Mouse (Mus musculus) adipocyte (in vitro differentiated cells): ENCODE measurements around the gene Olfm2.
"Not testable (repeated sequence)": the region's sequence is repeated elsewhere in the genome, so short reads cannot be mapped to it uniquely, and the experiment has no call there.

Experiments used
- DNase-seq: peaks from one replicate; pipeline ENCODE4 v3.0.0-alpha.2; 2016; ENCODE audit warnings: low spot score

Gene Olfm2

GRCm38 (mm10) chr9:20696107-20696712 lies 49.9 kb downstream of the Olfm2 start:
- DNase-seq = no peak

- DNase-seq = no peak
These were observed 51.4 kb downstream of the Olfm2 start for GRCm38 (mm10) chr9:20694721-20695235.

- DNase-seq = no peak
These were observed 53.3 kb downstream of the Olfm2 start for GRCm38 (mm10) chr9:20692863-20693262.

GRCm38 (mm10) chr9:20690449-20690848 lies 55.7 kb downstream of the Olfm2 start:
- not testable (repeated sequence) for DNase-seq

- no peak for DNase-seq
These were observed 56.2 kb downstream of the Olfm2 start for GRCm38 (mm10) chr9:20689913-20690312.

- DNase-seq = no peak
These were observed 56.7 kb downstream of the Olfm2 start for GRCm38 (mm10) chr9:20689403-20689802.

GRCm38 (mm10) chr9:20685081-20685861 lies 60.9 kb downstream of the Olfm2 start:
- DNase-seq = no peak

- DNase-seq = no peak
These were observed 63.8 kb downstream of the Olfm2 start for GRCm38 (mm10) chr9:20682389-20682722.

GRCm38 (mm10) chr9:20681546-20682388 lies 64.4 kb downstream of the Olfm2 start:
- no peak for DNase-seq

GRCm38 (mm10) chr9:20680378-20680958 lies 65.7 kb downstream of the Olfm2 start:
- no peak for DNase-seq

- no peak for DNase-seq
These were observed 68.3 kb downstream of the Olfm2 start for GRCm38 (mm10) chr9:20677892-20678291.

- no peak for DNase-seq
These were observed 74.1 kb downstream of the Olfm2 start for GRCm38 (mm10) chr9:20672047-20672446.

GRCm38 (mm10) chr9:20668065-20668464 lies 78.1 kb downstream of the Olfm2 start:
- DNase-seq = no peak

GRCm38 (mm10) chr9:20666510-20667034 lies 79.6 kb downstream of the Olfm2 start:
- DNase-seq = no peak

GRCm38 (mm10) chr9:20665925-20666324 lies 80.2 kb downstream of the Olfm2 start:
- DNase-seq = no peak

- DNase-seq = no peak
These were observed 81.0 kb downstream of the Olfm2 start for GRCm38 (mm10) chr9:20664982-20665637.

- no peak for DNase-seq
These were observed 81.8 kb downstream of the Olfm2 start for GRCm38 (mm10) chr9:20664366-20664765.

GRCm38 (mm10) chr9:20663956-20664355 lies 82.2 kb downstream of the Olfm2 start:
- DNase-seq = no peak

GRCm38 (mm10) chr9:20662874-20663273 lies 83.3 kb downstream of the Olfm2 start:
- no peak for DNase-seq

- DNase-seq = peak; percentile 67
These were observed 83.8 kb downstream of the Olfm2 start for GRCm38 (mm10) chr9:20662325-20662724.

- DNase-seq = no peak
These were observed 88.6 kb downstream of the Olfm2 start for GRCm38 (mm10) chr9:20657546-20657945.
